Mouse (Mus musculus): ENCODE data around the gene Boc.

- TF ChIP-seq CTCF (IDR thresholded peaks at IDR 0.05; ENCODE audit: low read depth, low read length) (no peak), POLR2A (IDR thresholded peaks at IDR 0.05; ENCODE audit: extremely low read depth, insufficient read depth, low read length) (no peak)
These were observed 64.1 kb downstream of the Boc start for GRCm38 (mm10) chr16:44494441-44495108.
